Mouse (Mus musculus) left cerebral cortex, postnatal 36 days (tissue): ENCODE measurements around the gene Slc5a11. TPM values are rescaled to one million over a fixed set of nuclear protein-coding genes. Genes with fewer than 3 reads are reported as not detected.

ENCODE experiments used
- DNase-seq, 2 experiments: peaks; one replicate each; pipeline ENCODE4 v3.0.0; 2021 to 2022; ENCODE audit warnings: low spot score in 2 of 2, mixed read lengths in 1 of 2
- intact Hi-C: fragments of 180-260 bp; cut with DNase I; formaldehyde crosslinking; loops from one replicate; pipeline ENCODE4 v1.15.1; 2025
- total RNA-seq, 2 experiments: library from RNA; stranded (reverse); gene quantifications; 2 replicates each; pipeline ENCODE4 v1.2.3; 2021

Slc5a11 gene
- total RNA-seq, 2 experiments from 2014 or later: 0.82 to 1.1 TPM

GRCm38 (mm10) chr7:123207561-123207960, 7.0 kb upstream of the Slc5a11 start:
- intact Hi-C loops: loop anchor here (5.0 to 10.0 kb wide), 2 partner anchors 87 to 190 kb away; no protein-coding TSS in a partner anchor
- DNase-seq: no peak

- intact Hi-C loops: loop anchor here (5.0 to 10.0 kb wide), 2 partner anchors 85 to 187 kb away; no protein-coding TSS in a partner anchor
- no peak for DNase-seq
Measured at GRCm38 (mm10) chr7:123209864-123210263, 4.7 kb upstream of the Slc5a11 start.

DNA sequence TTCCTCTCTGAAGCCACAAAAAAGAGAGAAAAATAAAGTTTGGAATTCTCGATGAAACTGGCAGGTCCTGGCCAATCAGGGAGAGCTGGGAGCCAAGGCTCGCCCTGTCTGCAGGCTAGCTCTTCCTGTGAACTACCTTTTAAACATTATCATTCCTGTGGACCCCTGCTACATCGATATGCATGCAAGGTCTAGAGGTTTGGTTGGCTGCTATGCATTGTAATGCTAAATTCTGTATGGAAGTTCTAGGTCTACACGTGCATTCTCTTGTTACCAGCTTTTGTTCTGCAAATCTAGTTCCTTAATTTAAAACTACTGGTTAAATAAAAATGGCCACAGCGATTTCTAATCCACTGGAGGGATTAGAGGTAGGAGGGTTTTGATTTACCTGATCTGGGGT, 3.1 kb upstream of the Slc5a11 start:
- no peak for DNase-seq
- intact Hi-C loops: no loop called here

DNA sequence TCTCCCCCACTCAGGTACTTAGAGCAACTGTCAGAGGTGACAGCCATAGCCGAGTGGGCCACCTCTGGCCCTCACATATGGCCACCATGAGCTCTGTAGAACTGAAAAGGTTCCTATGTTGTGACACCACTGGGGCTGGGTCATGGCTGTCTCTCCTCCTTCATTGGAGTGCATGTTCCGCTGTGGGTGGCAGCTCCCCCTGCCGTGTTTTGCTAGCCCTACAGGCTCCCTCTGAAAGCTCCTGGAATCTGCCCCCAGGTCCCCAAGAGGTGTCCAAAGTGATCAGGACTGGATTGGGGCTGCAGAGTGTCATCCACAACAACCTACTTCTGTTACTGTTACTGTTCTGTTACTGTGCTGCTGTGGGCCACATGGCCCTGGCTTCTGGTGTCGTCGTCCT, 2.3 kb upstream of the Slc5a11 start:
- DNase-seq: no peak
- intact Hi-C loops: no loop called here

DNA sequence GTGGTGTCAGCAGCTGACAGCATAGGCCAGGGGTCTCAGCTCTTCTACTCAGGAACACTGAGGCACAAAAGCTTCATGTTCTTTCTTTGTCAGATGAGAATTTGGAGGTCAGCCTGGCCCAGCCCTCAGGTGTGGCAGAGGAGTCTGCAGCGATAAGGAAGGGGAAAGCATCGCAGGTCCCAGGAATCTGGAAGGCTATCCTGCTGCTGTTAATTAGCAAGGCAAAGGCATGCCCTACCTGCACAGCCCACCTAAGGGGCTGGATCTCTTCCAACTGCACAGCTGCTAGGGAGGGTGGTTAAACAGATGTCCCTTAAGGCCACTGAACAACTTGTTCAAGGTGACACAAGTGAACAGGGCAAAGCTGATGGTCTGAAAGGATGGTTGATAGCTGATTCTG, 558 bp downstream of the Slc5a11 start:
- DNase-seq: no peak
- intact Hi-C loops: no loop called here

- DNase-seq: no peak
- intact Hi-C loops: no loop called here
Measured at GRCm38 (mm10) chr7:123217448-123218354, 3.1 kb downstream of the Slc5a11 start.

DNA sequence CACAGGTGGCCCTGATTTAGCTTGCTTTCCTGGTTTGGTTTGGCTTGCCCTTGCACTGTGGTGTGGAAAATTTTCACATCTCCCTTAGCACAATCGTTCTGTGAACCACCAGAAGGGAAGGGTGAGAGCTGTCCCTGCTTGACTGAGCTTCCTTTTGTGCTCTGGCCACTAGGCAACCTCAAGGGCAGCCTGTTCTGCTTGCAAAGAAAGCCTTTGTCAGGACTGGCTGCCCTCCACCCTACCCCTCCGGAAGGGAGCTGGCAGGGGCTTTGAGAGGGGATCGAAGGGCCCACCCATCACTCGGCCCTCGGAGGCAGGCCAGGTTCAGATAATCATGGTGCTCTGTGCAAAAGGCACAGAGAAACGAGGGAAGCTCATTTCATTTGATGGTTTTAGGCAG, 4.0 kb downstream of the Slc5a11 start:
- intact Hi-C loops: no loop called here
- DNase-seq: peak in 1 of 2 experiments; percentile 29

- no peak for DNase-seq
- intact Hi-C loops: no loop called here
Measured at GRCm38 (mm10) chr7:123219781-123220632, 5.4 kb downstream of the Slc5a11 start.

DNA sequence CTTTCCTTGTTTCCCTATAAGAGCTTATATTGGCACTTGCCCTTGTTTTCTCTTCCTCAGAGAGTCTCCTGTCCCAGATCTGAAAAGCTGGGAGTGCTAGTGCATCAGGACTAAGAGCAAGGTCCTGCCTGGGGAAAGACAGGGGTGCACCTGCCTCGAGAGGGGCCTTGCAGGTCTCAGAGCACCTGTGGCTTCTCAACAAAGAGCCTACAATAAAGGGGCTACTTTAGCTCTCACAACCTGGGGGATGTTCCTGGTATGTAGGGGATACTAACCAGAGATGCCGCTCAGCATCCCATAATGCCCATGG, 6.0 kb downstream of the Slc5a11 start:
- intact Hi-C loops: no loop called here

DNA sequence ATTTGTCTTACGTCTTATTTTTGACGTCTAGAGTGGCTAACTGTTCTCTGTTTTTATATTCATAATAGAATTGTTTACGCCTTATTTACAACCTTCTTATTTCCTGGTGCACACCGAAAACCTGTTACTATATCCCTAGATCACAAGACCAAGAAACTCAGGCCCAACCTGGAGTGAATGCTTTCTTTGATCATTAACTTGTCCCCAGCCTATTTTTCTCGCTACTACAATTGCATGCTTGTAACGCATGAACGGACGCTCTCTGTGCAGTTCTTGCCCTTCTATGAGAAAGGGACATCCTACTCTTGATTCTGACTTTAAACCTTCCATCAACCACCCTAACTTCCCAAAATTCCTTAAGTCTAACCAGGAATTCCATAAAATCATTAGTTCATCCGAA, 9.5 kb downstream of the Slc5a11 start:
- intact Hi-C loops: no loop called here
- no peak for DNase-seq

More for the DNA sequence above, 6.0 kb downstream of the Slc5a11 start:
- DNase-seq: no peak

DNA sequence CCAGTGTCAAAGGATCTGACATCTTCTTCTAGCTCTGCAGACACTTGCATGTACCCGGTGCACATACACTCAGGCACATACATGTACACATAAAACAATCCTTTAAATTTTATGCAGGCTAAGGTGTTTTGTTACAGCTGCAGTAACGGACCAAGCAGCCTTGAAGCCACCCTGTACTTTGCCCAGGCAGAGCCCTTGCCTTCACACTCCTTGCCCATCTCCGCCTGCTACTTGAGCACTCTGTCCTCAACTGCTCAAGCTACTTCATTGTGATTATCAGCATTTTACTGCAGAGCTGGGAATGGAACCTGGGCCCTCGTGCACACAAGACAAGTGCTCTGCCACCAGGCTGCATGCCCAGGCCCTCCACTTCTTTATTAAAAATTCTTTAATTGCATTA, 10.6 kb downstream of the Slc5a11 start:
- intact Hi-C loops: no loop called here

DNA sequence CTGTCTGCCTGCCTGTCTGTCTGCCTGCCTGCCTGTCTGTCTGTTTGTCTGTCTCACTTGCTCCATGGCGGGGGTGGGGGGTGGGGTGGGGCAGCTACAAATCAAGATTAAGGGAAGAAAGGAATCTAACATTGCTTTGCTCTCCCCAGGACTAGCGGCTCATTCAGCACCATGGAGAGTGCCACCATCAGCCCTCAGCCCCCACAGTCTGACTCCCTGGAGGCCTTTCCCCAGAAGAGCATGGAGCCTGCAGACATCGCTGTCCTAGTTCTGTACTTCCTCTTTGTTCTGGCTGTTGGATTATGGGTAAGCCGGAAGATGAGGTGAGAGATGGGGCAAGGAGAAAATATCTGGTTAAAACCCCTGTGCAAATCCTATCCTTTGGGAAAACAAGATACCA, 20.9 kb downstream of the Slc5a11 start:
- DNase-seq: no peak
- intact Hi-C loops: no loop called here

More for the DNA sequence above, 10.6 kb downstream of the Slc5a11 start:
- no peak for DNase-seq

GRCm38 (mm10) chr7:123238621-123239020, 24.0 kb downstream of the Slc5a11 start:
- intact Hi-C loops: no loop called here
- no peak for DNase-seq

DNA sequence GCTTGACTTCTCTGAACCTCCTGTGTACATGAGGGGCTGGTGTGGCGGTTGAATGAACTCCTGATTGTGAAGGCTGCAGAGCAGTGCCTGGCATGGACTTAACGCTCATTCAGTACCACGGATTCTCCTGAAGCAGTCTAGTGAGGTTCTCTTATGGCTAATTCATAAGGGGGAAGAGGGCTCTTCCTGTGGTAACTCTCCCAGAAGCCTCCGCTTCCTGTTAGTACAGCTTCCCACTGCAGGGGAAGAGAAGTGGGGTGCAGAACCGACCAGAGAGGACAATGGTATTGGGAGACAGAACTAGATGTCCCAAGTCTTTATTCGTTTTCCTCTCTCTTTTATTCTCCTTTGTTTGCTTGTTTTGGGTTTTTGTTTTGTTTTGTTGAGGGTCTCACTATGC, 25.5 kb downstream of the Slc5a11 start:
- intact Hi-C loops: no loop called here
- DNase-seq: no peak

DNA sequence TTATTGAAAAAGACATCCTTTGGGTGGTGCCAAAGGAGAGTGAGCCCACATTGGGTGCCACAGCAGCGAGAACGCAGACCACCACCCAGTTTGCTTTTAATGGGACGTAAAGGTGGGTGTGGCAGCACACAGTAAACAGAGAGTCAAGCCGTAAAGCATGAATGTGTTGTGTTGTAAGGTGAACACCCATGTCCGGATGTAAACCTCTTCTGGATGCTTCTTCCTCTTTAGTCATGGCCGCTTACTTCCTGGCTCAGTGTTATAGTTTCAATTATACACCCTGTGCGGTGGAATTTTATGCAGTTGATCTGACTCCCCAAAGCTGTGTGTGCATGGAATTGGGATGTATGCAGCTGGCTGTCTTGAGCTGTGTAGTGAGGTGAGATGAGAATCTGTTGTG, 27.7 kb downstream of the Slc5a11 start:
- intact Hi-C loops: no loop called here
- no peak for DNase-seq

DNA sequence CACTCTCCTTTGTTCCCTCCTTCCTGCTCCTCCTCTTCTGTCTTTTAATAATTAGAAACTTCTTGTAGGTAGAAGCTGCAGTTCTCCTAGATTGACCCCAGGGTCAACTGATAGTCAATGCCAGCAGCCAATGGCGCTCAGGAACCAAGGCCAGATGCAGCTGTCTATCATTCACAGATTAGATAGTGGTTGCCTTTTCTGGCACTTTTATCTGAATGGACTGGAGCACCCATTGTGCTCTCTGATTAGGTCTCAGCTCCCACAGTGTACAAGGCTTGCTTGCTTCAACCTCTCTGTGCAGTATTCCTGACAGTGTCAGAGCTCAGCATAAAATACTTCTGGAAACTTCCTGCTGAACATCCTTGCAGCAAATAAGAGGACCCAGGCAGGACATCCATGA, 30.3 kb downstream of the Slc5a11 start:
- DNase-seq: no peak
- intact Hi-C loops: no loop called here

- DNase-seq: no peak
- intact Hi-C loops: no loop called here
Measured at GRCm38 (mm10) chr7:123246504-123247084, 32.0 kb downstream of the Slc5a11 start.

DNA sequence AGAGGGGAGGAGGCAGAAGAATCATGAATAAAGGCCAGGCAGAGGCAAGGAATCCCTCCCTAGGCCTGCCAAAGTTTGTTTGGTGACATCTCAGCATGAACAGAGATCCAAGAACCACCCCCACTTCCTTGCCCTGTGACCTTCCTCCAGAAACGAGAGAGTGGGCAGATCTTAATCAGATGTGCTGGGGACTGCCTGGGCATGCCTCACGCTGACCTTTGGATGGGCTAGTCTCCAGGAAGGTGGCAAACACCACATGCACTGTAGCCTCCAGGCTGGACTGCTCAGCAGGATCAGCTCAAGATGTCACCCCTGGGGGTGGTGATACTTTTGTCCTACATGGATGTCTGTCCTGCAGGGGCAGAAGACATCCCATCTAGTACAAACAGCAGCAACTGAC, 33.6 kb downstream of the Slc5a11 start:
- intact Hi-C loops: no loop called here
- no peak for DNase-seq

GRCm38 (mm10) chr7:123251343-123251742, 36.8 kb downstream of the Slc5a11 start:
- intact Hi-C loops: no loop called here
- DNase-seq: no peak

DNA sequence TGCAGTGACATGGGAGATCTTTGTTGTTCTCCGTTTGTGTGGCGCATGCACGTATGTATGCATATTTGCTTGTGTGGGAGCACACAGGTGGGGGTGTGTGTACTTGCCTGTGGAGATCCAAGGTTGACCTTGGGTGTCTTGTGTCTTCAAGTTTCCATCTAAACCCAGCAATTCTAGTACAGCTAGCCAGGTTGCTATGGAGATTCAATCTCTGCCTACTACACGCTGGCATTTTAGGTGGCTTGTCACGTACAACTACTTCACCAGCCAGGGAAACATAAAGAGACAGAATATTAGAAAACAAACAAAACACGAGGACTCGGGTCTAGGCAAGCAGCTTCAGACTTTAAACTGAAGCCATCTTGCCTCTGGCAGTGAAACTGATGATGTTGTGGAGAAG, 38.8 kb downstream of the Slc5a11 start:
- intact Hi-C loops: no loop called here

More for the DNA sequence above, 38.8 kb downstream of the Slc5a11 start:
- no peak for DNase-seq
